Mouse (Mus musculus): ENCODE measurements around the gene Rab37. TPM values are rescaled to one million over a fixed set of nuclear protein-coding genes. Genes with fewer than 3 reads are reported as not detected.

Gene Rab37
- polyA plus RNA-seq, 1 experiment from 2014 or later = 1.2 TPM

- Histone ChIP-seq H3K27ac (replicated peaks) (no peak overlapping the region), H3K9me3 (no peaks in the 10 kb centered on the region), H3K9ac (no peak overlapping the region), H3K4me2 (no peak overlapping the region), H3K4me3 (no peak overlapping the region), H3K4me1 (no peaks in the 10 kb centered on the region), H3K36me3 (no peaks in the 10 kb centered on the region), H3K27me3 (replicated peaks) (0 out of 2 replicates have a peak, but pooled peaks cover 6% of the 10 kb centered on the region)
- no peak for ATAC-seq (ENCODE audit: extremely low read depth, insufficient number of reproducible peaks, low FRiP score, low TSS enrichment)
- 61% methylated on average over 5 of the region's 5 CpGs for WGBS
Observed at GRCm38 (mm10) chr11:115138597-115139262, 47.5 kb downstream of the Rab37 start.

- H3K36me3 ChIP-seq = no peaks in the 10 kb centered on the region
- 0 out of 2 replicates have a peak, but pooled peaks cover 13% of the 10 kb centered on the region for H3K27me3 ChIP-seq (replicated peaks)
- no peaks in the 10 kb centered on the region for H3K4me1 ChIP-seq
- H3K4me3 ChIP-seq = no peak overlapping the region
- 76% methylated on average over 2 of the region's 2 CpGs for WGBS
- no peak overlapping the region for H3K9ac ChIP-seq
- H3K9me3 ChIP-seq = no peaks in the 10 kb centered on the region
- no peak overlapping the region for H3K4me2 ChIP-seq
- ATAC-seq (ENCODE audit: extremely low read depth, insufficient number of reproducible peaks, low FRiP score, low TSS enrichment) = no peak
- H3K27ac ChIP-seq (replicated peaks) = no peak overlapping the region
Observed at GRCm38 (mm10) chr11:115141970-115142369, 50.7 kb downstream of the Rab37 start.

- 76% methylated on average over 4 of the region's 4 CpGs for WGBS
- Histone ChIP-seq H3K9me3 (peaks cover 4% of the 10 kb centered on the region; the same call in 1 of the 2 replicates), H3K27me3 (replicated peaks) (peaks cover 27% of the 10 kb centered on the region), H3K36me3 (no peaks in the 10 kb centered on the region), H3K4me1 (peaks cover 9% of the 10 kb centered on the region; the same call in 1 of the 2 replicates), H3K4me2 (no peak overlapping the region), H3K27ac (replicated peaks) (no peak overlapping the region), H3K4me3 (no peak overlapping the region), H3K9ac (no peak overlapping the region)
- no peak for ATAC-seq (ENCODE audit: extremely low read depth, insufficient number of reproducible peaks, low FRiP score, low TSS enrichment)
Observed at GRCm38 (mm10) chr11:115147813-115148212, 56.6 kb downstream of the Rab37 start.

- ATAC-seq (ENCODE audit: extremely low read depth, insufficient number of reproducible peaks, low FRiP score, low TSS enrichment) = no peak
- 55% methylated on average over 6 of the region's 6 CpGs for WGBS
- Histone ChIP-seq H3K27me3 (replicated peaks) (peaks cover 47% of the 10 kb centered on the region), H3K4me3 (no peak overlapping the region), H3K36me3 (no peaks in the 10 kb centered on the region), H3K27ac (replicated peaks) (no peak overlapping the region), H3K4me1 (peaks cover 21% of the 10 kb centered on the region), H3K9ac (no peak overlapping the region), H3K4me2 (no peak overlapping the region), H3K9me3 (peaks cover 4% of the 10 kb centered on the region; the same call in 1 of the 2 replicates)
Observed at GRCm38 (mm10) chr11:115150741-115151254, 59.6 kb downstream of the Rab37 start.

- H3K4me1 ChIP-seq = peaks cover 21% of the 10 kb centered on the region
- no peak for ATAC-seq (ENCODE audit: extremely low read depth, insufficient number of reproducible peaks, low FRiP score, low TSS enrichment)
- peaks cover 58% of the 10 kb centered on the region for H3K27me3 ChIP-seq (replicated peaks)
- H3K9me3 ChIP-seq = peaks cover 4% of the 10 kb centered on the region; the same call in 1 of the 2 replicates
- peak overlapping the region; percentile 43 for H3K4me3 ChIP-seq
- 8% methylated on average over 15 of the region's 15 CpGs for WGBS
- H3K36me3 ChIP-seq = no peaks in the 10 kb centered on the region
- H3K27ac ChIP-seq (replicated peaks) = no peak overlapping the region
- peak overlapping the region; percentile 69 for H3K4me2 ChIP-seq
- peak overlapping the region; percentile 69 for H3K9ac ChIP-seq
Observed at GRCm38 (mm10) chr11:115151755-115152429, 60.7 kb downstream of the Rab37 start.

DNA sequence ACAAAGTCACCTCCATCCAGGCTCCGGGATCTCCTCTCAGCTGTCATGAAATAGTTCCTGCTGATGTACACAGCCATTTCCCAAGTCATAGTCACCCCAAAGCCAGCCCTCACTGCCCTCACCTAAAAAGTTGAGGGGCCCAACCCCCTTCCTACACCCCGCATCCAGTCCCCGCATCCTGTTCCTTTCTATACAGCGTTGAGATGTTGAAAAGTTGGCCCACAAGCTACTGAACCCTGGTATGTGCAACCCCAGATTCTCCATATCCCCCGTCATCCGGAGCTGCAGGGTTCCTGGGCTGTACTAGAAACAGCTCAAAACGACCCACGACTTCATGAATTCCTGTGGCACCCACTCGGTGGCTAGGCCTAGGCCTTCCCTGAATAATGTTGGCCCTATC is 61.9 kb downstream of the Rab37 start:
- no peak overlapping the region for H3K4me3 ChIP-seq
- no peak overlapping the region for H3K4me2 ChIP-seq
- peaks cover 64% of the 10 kb centered on the region for H3K27me3 ChIP-seq (replicated peaks)
- H3K36me3 ChIP-seq = no peaks in the 10 kb centered on the region
- peaks cover 4% of the 10 kb centered on the region; the same call in 1 of the 2 replicates for H3K9me3 ChIP-seq
- H3K27ac ChIP-seq (replicated peaks) = no peak overlapping the region
- ATAC-seq (ENCODE audit: extremely low read depth, insufficient number of reproducible peaks, low FRiP score, low TSS enrichment) = no peak
- H3K4me1 ChIP-seq = peaks cover 30% of the 10 kb centered on the region
- no peak overlapping the region for H3K9ac ChIP-seq
- WGBS = 65% methylated on average over 9 of the region's 9 CpGs

- peak; percentile 67 for ATAC-seq (ENCODE audit: extremely low read depth, insufficient number of reproducible peaks, low FRiP score, low TSS enrichment)
- under 1% methylated on average over 35 of the region's 35 CpGs for WGBS
- H3K4me2 ChIP-seq = peak overlapping the region; percentile 66
- no peak overlapping the region for H3K27ac ChIP-seq (replicated peaks)
- H3K36me3 ChIP-seq = no peaks in the 10 kb centered on the region
- H3K9ac ChIP-seq = peak overlapping the region; percentile 69
- H3K4me3 ChIP-seq = peak overlapping the region; percentile 48
- peaks cover 61% of the 10 kb centered on the region for H3K27me3 ChIP-seq (replicated peaks)
- peaks cover 37% of the 10 kb centered on the region for H3K4me1 ChIP-seq
- H3K9me3 ChIP-seq = peaks cover 4% of the 10 kb centered on the region; the same call in 1 of the 2 replicates
Observed at GRCm38 (mm10) chr11:115153699-115154292, 62.6 kb downstream of the Rab37 start.

DNA sequence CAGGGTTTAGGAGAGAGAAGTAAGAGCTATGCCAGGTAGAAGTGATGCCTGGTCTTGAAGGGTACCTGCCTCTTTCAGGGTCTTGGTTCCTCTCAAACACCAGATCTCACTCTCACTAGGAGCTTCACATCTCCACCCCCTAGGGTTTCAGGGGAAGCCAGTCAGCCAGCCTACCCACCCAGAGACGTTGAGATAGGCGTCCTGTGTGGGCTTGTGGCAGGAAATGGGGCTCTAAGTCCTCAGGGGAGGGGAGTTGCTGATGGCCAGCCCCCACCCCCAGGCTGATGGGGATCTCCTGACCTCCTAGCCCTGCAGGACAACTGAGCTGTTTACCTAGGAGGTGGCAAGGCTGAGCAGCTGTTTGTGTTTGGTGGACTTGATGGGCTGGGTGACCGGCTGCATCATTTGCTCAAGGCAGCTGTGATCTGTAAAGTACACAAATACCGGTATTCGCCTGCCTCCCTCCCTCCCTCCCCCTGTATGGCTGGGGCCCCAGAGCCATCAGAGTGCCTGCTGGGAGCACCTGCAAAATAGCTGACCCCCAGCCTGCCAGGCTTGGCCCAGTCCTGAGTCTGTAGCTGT is 63.9 kb downstream of the Rab37 start:
- no peaks in the 10 kb centered on the region for H3K9me3 ChIP-seq

GRCm38 (mm10) chr11:115157933-115158719 is 66.9 kb downstream of the Rab37 start:
- H3K4me3 ChIP-seq = no peak overlapping the region
- H3K36me3 ChIP-seq = no peaks in the 10 kb centered on the region
- peaks cover 51% of the 10 kb centered on the region for H3K4me1 ChIP-seq
- H3K9ac ChIP-seq = peak overlapping the region; percentile 52
- 17% methylated on average over 12 of the region's 12 CpGs for WGBS
- H3K9me3 ChIP-seq = no peaks in the 10 kb centered on the region
- H3K27ac ChIP-seq (replicated peaks) = peak overlapping the region; percentile 65
- H3K27me3 ChIP-seq (replicated peaks) = peaks cover 47% of the 10 kb centered on the region
- no peak for ATAC-seq (ENCODE audit: extremely low read depth, insufficient number of reproducible peaks, low FRiP score, low TSS enrichment)
- H3K4me2 ChIP-seq = peak overlapping the region; percentile 11; the same call in 1 of the 2 replicates

More for the DNA sequence above, 63.9 kb downstream of the Rab37 start:
- Histone ChIP-seq H3K36me3 (no peaks in the 10 kb centered on the region), H3K9ac (no peak overlapping the region), H3K4me2 (no peak overlapping the region), H3K4me3 (no peak overlapping the region), H3K27me3 (replicated peaks) (peaks cover 61% of the 10 kb centered on the region), H3K27ac (replicated peaks) (no peak overlapping the region), H3K4me1 (peaks cover 38% of the 10 kb centered on the region)
- ATAC-seq (ENCODE audit: extremely low read depth, insufficient number of reproducible peaks, low FRiP score, low TSS enrichment) = no peak
- 7% methylated on average over 5 of the region's 5 CpGs for WGBS

GRCm38 (mm10) chr11:115160016-115160797 is 69.0 kb downstream of the Rab37 start:
- Histone ChIP-seq H3K4me3 (no peak overlapping the region), H3K9me3 (no peaks in the 10 kb centered on the region), H3K27me3 (replicated peaks) (peaks cover 37% of the 10 kb centered on the region), H3K36me3 (no peaks in the 10 kb centered on the region), H3K4me2 (no peak overlapping the region), H3K27ac (replicated peaks) (no peak overlapping the region), H3K9ac (no peak overlapping the region), H3K4me1 (peaks cover 56% of the 10 kb centered on the region)
- no peak for ATAC-seq (ENCODE audit: extremely low read depth, insufficient number of reproducible peaks, low FRiP score, low TSS enrichment)
- WGBS = 52% methylated on average over 11 of the region's 11 CpGs
